Mouse (Mus musculus) thymus, adult 2 months (tissue): Measurements from ENCODE around the gene Abr.

ENCODE experiments used
- CTCF ChIP-seq: fragments of 200-500 bp; IDR thresholded peaks from 2 replicates; pipeline ENCODE4 v1.5.1; 2012; ENCODE audit warnings: mild to moderate bottlenecking, control low read depth, low read length, moderate library complexity, borderline replicate concordance; ENCODE audit not compliant: control insufficient read depth, poor library complexity, insufficient read depth; ENCODE audit errors: extremely low read depth
- POLR2A ChIP-seq: fragments of 200-500 bp; IDR thresholded peaks from 2 replicates; pipeline ENCODE4 v1.6.1; 2012; ENCODE audit warnings: mild to moderate bottlenecking, low read length, control low read depth, moderate library complexity; ENCODE audit not compliant: control insufficient read depth, poor library complexity, insufficient read depth; ENCODE audit errors: extremely low read depth

DNA sequence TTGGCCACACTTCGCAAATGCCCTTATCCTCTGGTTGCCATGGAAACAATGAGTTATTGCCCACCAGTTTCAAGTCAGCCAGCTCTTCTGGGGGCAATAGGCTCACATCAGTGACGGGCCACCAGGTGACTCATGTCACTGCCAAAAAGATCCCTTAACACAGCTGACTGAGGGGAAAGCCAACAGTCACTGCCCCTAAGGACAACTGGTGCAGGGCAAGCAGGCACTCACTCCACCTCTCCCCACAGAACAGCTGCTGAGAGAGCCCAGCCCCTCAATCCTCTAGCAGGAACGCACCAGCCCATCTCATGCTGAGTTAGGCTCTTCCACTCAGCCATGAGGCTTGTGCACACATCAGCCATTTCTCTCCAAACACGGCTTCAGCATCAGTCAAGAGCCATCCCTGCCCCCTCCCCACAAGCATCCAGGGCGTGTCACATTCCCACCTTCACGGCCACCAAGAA, 128.3 kb downstream of the Abr start:
- TF ChIP-seq CTCF (no peak), POLR2A (no peak)
